Mouse (Mus musculus) kidney, postnatal 4 days (tissue): ENCODE measurements around the gene Olfr810.

Experiments used
- DNase-seq, 2 experiments: peaks; one replicate each; pipeline ENCODE4 v3.0.0; 2021; ENCODE audit warnings: mixed read lengths in 2 of 2

The Olfr810 gene

GRCm38 (mm10) chr10:129794817-129795216 lies at the start of gene Olfr810:
Olfr810 (minus strand) TSS chr10:129794917.
- DNase-seq, result no peak

- DNase-seq, result no peak
These were observed 9.6 kb upstream of the Olfr810 start, which contains the start of gene Olfr811 for GRCm38 (mm10) chr10:129804296-129804695. Olfr811 (minus strand) TSS chr10:129804396.

- no peak for DNase-seq
These were observed 16.6 kb downstream of the Olfr810 start for GRCm38 (mm10) chr10:129778123-129778522.

GRCm38 (mm10) chr10:129774338-129774737 lies 20.4 kb downstream of the Olfr810 start, which contains the start of gene Olfr809:
Olfr809 (plus strand) TSS chr10:129774638.
- no peak for DNase-seq

GRCm38 (mm10) chr10:129765182-129765581 lies 29.5 kb downstream of the Olfr810 start, which contains the start of gene Olfr808:
Olfr808 (plus strand) TSS chr10:129765482.
- DNase-seq, result no peak

GRCm38 (mm10) chr10:129757693-129758092 lies 37.0 kb downstream of the Olfr810 start, which contains the start of gene Olfr807:
Olfr807 (minus strand) TSS chr10:129757793.
- DNase-seq, result no peak

GRCm38 (mm10) chr10:129741821-129742220 lies 52.9 kb downstream of the Olfr810 start, which contains the start of gene Olfr806:
Olfr806 (minus strand) TSS chr10:129741921.
- no peak for DNase-seq
